Mouse (Mus musculus): ENCODE data around the gene Jaml.

The Jaml gene

DNA sequence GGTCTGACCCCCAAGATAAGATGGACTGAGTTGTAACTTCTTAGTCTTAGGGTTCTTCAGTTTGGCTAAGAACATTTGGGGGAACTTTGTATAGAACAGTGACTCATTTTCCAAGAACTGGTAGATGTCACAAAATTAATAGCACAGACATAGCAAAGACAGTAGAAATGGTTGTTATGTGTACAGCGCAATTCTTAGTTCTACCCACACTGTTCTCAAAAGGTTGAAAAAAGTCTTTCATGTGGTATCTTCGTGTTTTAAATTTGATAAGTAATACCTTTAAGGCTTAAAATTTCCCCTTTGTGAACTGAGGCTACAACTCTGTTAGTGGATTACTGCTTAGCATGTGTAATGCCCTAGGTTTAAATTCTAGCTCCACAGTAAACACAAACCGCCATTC is 4.1 kb downstream of the Jaml start:
- DNase-seq (ENCODE audit: low spot score in 2 of 2), result no peak

DNA sequence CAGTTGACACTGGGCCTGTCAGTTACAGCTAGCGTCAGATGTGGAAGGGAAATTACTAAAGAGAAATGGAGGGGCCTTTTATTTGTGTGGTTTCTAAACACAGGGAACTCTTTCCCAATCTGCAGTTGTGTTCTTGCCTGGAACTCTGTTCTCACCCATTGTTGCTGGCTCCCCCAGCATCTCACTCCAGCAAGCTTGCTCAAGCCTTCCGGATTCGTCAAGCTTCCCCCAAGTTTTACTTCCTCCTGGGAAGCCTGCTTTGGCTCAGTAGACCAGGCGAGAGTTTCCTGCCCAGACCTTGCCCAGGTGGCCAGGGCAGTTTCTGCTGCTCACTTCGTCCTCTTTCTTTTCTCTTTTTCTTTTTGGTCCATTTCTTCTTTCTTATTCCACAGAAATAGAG is 5.6 kb downstream of the Jaml start:
- no peak for DNase-seq (ENCODE audit: low spot score in 2 of 2)

DNA sequence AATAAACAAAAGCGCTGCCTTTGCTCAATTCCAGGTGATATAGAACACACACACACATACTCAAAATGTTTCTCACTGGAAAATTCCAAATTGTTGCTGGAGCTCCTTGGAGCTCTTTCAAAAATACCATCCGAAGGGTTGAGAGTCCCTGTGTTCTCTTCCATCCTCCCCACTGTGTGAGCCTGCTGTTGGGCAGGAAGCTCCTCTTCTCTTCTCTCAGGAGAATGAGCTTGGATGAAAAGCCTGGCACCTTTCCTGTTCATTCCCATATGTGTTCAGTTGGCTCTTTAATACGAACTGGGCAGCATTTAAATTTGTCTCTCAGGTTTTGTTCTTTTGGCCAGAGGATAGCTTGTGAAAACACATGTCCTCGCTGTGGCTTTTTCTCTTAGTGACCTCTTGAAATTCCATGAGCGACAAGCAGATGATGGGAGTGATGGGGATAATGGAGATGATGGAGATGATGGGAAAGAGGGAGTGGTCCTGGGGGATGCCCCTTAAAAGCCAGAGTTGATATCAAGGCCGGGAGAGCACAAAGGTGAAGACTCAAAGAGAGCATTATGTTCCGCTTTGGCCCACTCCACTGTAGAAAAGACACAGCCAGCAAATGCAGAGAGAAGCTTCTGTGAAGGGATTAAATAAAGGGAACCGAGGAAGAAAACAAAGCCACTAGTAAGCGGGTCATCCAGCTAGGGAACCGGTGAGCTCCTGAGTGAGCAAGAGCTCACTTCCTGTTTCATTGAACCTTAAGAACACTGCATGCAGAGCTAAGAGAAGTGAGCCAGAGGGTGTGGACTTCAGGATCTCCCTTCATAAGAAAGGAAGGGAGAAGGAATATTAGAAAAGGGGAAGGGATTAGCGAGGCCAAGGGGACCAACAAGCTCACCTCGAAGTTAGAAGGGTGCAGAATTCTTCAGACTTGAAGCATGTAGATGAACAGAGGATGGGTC is 7.0 kb downstream of the Jaml start:
- no peak for DNase-seq (ENCODE audit: low spot score in 2 of 2)

DNA sequence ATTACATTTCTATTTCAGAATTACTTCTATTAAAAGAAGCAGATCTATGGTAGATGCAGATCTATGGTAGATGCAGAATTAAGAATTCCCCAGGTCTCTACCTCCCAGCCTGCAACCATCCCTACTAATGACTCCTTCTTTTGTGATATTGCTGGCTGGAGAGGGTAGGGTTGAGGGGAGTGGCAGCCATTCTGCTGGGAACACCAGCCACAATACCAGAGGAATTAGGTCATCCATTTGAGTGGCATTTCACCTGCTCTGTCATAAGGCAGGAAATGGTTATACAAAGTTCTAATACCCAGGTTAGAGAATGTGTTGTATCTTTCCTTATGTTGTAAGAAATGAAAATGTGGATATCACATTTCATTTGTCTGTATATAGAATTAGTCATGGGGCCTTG is 9.1 kb downstream of the Jaml start:
- DNase-seq (ENCODE audit: low spot score in 2 of 2), result no peak

DNA sequence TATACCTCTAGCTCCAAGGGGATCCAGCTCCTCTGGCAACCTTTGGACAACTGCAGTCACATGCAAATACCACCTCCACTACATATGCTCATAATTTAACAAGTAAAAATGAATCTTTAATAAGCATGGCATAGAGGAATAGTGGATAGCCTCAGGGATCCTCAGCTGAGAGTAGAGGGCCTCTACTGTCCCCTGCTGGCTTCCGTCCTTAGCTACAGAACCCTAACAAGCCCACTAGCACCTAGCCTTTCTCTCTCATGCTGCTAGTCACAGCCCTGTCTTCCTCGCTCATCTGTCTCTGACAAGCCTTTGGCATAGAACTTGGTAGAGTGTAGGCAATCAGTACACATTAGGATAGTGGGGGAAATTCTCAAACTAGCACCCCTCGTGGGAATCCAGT is 11.8 kb downstream of the Jaml start:
- DNase-seq (ENCODE audit: low spot score in 2 of 2), result no peak

DNA sequence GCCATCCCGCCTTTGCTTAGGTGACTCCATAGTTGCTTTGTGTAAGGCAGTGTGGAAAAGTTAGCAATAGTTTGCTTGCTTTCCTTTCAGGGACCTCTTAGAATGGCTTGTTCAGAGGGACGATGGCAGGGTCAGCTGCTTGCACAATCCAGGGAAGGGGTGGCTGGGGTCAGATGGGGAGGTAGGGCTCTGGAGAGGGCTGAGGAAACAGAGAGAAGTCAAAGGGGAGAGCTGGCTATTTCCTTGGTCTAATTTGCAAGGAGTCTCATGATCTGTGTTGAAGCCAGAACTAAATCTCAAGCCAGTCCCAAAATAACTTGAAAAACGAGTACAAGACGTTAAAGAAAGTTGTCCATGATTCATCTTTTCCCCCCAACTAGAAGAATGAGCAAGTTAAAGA is 13.7 kb downstream of the Jaml start:
- no peak for DNase-seq (ENCODE audit: low spot score in 2 of 2)

DNA sequence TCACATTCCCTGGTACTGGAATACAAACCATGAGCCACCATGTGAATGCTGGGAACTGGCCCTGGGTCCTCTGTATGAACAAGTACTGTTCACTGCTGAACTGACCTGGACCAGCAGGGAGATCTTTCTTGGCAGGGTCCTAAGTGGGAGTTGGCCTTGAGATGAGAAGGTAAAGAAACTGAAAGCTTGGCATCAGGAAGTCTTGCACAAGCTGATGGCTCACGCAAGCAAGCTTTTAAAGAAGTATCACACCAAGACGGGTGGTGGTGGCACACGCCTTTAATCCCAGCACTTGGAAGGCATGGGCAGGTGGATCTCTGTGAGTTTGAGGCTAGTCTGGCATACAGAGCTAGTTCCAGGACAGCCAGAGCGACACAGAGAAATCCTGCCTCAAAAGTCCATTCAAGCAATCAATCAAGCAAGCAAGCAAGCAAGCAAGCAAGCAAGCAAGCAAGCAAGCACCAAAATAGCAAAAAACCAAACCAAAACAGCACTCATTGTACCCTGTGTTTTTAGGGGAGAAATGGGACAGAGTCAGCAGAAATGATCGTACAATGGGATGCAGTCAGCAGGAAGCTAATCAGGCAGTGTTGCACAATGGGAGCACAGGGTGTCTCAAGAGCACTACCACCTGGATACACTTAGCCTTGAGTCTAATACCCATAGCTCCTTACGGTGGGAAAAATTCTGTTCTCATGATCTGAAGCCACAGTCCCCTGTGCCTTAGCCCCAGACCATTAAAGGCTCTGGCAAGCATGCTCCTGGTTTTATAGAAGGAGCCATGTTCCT is 16.4 kb downstream of the Jaml start:
- DNase-seq (ENCODE audit: low spot score in 2 of 2), result no peak

DNA sequence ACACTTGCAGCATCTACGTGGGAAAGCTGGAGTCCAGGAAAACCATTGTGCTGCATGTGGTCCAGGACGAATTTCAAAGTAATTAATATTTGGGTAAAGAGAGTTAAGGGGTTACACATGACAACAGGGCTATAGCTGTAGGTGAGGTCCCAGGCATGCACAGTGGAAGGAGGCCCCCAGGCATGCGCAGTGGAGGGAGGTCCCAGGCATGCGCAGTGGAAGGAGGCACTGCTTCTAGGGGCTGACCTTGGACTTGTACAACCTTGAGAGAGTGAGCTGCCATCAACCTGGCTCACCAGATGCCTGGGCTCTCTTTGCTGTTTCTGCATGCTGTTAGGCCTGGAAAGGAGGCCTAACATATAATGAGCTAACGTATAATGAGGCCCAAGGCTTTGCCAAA is 18.9 kb downstream of the Jaml start:
- DNase-seq (ENCODE audit: low spot score in 2 of 2), result no peak

DNA sequence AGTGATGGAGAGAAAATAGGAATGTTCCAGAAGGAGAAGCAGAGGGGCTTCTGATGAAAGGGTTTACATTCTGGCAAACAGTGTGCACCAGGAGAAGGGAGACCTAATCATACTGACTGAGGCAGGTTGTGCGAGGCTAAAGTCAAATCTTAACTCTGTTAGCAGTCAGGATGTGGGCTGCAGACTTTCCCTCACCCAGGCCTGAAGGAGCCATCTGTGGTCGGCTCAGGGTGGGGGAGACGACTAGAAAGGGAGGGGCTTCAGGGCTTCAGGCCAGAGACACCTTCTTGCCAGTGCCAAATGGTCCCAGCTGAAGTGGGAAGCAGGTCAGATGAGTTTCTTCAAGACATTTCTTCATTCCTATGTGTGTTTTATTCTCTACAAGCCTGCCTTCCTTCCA is 19.4 kb downstream of the Jaml start:
- DNase-seq (ENCODE audit: low spot score in 2 of 2), result no peak

DNA sequence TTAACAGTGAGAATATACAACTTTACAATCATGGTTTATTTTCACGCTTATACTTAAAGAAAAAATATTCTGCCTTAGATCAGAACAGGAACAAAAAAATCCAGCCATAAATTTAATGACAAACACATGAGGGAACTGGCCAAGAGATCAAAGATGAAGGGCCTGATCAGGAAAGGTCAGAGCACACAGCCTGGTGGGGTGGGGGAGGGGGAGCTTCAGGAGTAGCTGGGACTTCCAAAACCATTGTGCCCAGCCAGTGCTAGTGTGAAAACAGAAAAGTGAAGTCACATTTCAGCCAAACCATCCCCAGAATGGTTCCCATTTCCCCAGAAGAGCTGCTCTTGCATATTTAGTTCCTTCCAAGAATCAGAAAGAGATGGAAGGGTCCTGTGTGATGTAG is 23.5 kb downstream of the Jaml start:
- no peak for DNase-seq (ENCODE audit: low spot score in 2 of 2)

DNA sequence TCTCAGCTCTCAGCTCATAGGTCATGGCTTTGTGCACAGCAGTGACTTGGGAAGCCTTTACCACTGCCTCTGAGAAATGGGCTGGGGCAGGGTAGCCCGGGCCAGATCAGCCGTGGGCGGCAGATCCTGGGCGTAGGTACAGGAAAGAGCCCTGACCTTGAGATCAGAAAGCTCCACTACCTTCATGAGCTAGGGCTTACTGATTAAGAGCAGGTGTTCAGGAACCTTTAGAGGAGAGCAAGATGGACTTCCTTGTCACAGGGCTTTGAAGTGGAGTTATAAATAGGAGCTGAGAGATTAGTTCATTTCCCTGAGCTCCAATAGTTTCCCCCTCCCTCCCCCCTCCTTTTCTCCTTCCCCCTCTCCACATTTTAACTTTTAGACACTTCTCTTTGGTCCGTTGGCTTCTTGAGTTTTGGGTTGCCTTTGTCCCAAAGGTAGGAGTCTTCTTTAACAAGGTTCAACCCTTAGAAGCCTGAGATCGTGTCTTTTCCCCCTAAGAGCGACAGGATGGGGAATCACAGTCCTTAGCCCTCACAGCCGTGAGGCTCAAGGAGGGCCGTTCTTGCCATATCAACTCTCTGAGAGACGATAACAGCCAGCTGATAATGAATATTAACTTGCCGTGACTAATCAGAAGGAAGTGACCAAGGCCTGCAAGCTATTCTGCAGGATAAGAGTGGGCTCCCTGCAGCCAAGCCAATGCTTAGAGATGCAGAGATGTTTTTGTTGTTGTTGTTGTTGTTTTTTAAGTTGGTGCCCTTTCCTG is 24.4 kb downstream of the Jaml start:
- no peak for DNase-seq (ENCODE audit: low spot score in 2 of 2)

DNA sequence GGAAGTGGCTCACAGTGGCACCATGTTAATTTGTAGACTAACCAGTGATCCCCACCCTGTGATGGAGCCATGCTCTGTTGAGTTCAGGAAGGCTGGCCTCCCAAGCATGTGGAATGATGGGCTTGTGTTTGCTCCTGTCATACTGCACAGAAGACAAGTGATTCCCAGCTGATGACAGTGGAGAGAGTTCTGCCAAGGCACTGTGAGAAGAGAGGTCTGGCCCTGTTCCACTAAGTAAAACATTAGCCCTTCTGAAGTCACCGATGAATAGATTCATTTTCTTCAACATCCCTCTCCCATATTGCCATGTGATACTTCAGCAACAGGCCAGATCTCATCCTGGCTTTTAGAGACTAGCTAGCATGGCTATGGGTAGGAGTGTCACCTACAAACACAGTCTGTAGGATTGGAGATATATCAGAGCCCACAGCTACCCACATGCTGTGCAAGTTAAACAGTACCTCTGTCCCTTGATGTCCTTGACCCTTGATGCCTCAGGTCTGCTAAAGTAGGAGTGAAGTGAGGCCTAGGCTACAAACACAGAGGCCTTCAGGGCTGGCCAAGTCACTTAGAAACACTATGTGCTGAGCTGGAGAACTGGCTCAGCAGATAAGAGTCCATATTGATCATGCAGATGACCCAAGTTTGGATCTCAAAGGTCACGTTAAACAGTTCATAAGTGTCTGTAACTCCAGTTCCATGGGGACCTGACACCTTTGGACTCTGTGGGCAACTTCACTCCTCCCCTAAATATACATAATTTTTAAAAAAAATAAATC is 26.8 kb downstream of the Jaml start:
- no peak for DNase-seq (ENCODE audit: low spot score in 2 of 2)

DNA sequence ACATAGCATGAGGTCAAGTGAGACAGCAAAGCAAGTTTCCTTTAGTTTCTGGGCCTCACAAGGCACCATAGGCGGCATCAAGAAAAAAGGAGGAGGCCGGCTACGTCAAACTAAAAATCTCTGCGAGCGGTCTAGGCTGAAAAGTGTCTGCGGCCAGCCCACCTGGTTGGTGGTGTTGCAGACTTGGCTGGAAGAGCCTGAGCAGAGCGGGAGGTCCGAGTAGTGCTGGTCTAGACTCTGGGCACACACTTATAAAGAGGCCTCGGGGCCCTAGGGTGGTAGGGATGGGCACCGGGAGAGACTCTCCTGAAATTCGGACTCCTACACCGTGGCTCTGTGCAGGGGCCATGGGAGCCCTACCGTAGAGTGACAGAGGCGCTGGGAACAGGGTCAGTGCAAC is 36.7 kb downstream of the Jaml start:
- DNase-seq (ENCODE audit: low spot score in 2 of 2), result peak in 1 of 2 experiments; percentile 52

DNA sequence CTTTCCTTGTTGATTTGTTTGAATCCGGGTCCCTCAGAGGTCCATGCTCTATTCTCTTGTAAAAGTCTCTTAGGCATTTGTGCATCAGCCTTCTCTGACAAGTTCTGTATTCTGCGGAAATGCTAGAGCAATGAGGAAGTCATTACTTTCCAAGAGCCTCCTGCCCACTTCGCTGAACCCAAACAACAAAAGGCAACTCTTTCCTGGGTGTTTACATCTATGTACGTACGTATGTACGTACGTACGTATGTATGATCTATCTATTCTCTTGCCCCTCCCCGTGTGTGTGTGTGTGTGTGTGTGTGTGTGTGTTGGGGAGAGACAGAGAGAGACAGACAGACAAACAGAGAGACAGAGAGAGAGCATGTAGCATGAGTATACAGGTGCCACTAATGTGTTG is 37.8 kb downstream of the Jaml start:
- DNase-seq (ENCODE audit: low spot score in 2 of 2), result no peak

DNA sequence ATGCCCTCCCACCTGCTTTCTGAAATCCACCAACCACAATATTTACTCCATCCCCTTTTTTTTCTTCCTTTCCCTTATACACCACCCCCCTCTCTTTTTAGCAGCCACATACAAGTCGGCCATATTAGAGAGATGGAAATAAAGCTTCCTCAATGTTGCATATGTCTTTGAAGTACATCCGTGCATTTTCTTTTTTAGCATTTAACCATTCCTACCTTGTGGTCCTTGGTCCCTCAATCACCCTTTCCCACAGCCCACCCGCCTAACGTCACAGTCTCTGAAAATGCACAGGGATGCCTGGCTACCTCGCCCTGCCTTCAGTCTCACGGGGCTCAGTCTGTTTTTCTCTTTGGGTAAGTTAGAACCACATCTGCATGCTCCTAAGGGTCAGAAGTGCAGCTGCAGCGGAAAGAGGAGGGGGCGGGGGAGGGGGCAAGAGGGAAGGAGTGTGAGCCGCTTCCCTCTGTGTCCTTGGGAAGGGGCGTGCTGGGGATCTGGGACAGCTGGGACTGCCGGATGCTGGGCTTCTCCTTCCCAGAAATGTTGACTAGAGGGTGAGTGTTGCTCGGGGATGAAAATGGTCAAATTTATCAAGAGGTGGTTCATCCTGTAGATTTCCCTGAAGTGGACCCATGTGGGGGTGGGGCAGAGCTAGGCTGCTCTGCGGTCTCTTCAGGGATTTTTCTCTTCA is 38.9 kb downstream of the Jaml start, which contains the start of gene Scn2b:
Scn2b (plus strand) TSS at position 42 of the 691 bp plus-strand sequence.
- no peak for DNase-seq (ENCODE audit: low spot score in 2 of 2)

DNA sequence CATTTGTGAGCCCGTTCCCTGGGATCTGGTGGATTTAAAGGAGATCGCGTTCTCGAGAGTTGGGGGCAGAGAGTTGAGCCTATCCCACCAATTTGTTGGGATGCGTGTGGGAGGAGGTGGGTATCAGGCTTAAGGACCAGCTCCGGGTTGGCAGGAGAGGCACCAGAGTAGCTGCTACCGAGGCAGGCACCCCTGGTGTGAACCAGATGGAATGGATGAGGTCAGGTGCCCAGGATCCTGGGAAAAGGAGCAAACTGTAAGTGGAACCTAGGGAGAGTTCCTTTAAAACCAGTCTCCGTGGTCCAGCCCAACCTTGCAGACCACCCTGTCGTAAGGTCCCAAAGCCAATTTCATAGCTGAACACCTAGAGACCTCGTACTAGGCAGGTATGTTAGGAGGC is 39.6 kb downstream of the Jaml start:
- no peak for DNase-seq (ENCODE audit: low spot score in 2 of 2)

DNA sequence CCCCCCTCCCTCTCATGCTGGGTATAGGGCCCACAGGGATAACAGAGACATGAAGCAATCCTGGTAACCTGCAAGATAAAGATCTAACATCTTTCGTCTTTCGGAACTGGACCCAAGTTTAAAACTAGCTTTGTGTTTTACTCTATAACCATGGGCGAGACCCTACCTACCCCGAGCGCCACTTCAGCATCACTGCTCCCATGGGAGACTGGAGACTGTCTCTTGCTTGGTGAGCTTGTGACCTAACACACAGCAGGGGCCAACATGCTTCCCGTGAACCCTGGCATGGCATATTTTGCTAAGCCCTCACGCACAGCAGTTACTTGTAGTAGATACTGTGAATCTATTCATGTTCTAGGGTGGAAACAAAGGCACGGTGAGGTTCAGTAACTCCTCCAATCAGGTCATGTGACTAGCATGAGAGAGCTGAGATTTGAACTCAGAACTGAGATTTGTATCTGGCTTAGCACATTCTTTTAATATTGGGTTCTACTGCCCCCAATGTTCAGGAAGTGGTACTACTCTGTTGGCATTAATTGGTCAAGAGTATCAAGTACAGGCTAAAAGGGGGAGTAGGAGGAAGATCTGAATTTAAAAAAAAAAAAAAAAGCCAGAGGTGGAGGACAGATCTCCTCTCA is 40.5 kb downstream of the Jaml start:
- DNase-seq (ENCODE audit: low spot score in 2 of 2), result no peak

DNA sequence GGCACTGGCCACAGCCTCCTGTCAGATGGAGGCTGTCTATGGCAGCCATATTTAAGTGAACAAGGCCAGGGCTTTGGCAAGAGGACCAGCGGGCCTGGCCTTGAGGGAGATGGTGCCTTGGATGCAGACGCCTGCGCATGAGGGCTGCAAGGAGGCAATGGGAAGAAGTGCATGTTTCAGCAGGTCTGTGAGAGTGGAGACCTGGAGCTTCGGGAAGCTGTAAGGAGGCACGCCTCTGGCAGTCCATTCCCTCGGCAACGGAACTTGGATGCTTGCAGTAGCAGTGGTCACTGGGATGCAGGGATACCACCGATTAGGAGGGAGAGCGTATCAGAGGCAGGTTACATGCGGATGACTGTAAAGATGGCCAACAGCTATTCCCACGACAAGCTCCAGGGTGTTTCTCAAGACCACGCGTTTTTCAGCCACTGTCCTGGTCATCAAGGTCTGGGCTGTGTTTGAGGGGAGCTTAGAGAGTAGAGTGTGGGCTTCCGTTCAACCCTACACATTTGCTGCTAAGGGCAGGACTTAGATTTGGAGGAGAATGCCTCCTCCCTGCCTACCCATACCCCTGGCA is 41.1 kb downstream of the Jaml start:
- DNase-seq (ENCODE audit: low spot score in 2 of 2), result no peak

DNA sequence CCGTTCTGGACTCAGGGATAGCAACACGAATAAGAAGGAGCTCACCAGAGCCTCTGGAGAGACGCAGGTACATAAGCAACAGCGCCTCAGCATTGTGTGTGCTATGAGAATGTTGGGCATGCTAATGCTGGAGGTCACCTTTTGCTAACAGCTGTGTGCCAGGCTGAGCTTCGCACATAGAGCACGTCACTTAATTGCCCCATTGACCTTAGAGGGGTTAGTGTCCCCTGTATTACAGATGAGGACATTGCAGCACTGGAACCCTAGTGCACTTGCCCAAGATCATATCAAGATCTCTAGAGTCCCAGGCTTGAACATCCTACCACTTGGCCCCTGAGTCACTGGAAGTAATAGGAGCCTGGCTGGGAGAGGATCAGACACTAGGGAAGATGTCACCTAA is 41.6 kb downstream of the Jaml start:
- no peak for DNase-seq (ENCODE audit: low spot score in 2 of 2)

DNA sequence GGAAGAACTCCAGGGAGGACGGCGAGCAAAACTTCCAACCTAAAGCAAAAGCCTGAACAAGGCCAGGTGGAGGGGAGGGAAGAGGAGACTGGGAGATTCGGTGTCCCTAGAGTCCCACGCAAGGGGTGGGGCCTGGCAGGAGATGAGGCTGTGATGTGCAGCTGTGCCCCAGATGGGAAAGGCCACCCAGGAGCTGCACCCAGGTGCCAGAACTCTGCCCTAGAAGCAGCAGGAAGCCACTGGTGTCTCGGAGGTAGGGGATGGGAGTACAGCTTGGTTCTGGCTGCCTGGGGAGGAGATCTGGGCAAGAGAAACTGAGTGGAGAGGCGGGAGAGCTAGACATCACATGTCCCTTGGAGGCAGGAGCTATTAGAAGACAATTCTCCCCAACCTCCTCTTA is 42.0 kb downstream of the Jaml start:
- DNase-seq (ENCODE audit: low spot score in 2 of 2), result no peak

Data from spleen, postnatal 10 days (tissue).